Mouse (Mus musculus) urinary bladder, adult 2 months (tissue): ENCODE results near the gene Unc45b. TPM values are rescaled to one million over a fixed set of nuclear protein-coding genes. Genes with fewer than 3 reads are reported as not detected.
"Not testable (repeated sequence)": the region's sequence is repeated elsewhere in the genome, so short reads cannot be mapped to it uniquely, and the experiment has no call there.

Experiments used
- DNase-seq: peaks from one replicate; pipeline ENCODE4 v3.0.0; 2022; ENCODE audit warnings: low spot score
- polyA plus RNA-seq: library from polyadenylated mRNA; depleted of rRNA; stranded (reverse); fragments of >200 nt; gene quantifications from 2 replicates; pipeline ENCODE4 v1.2.3, GENCODE M21; 2012

The Unc45b gene
- polyA plus RNA-seq, 1 experiment, result 4.4 TPM

DNA sequence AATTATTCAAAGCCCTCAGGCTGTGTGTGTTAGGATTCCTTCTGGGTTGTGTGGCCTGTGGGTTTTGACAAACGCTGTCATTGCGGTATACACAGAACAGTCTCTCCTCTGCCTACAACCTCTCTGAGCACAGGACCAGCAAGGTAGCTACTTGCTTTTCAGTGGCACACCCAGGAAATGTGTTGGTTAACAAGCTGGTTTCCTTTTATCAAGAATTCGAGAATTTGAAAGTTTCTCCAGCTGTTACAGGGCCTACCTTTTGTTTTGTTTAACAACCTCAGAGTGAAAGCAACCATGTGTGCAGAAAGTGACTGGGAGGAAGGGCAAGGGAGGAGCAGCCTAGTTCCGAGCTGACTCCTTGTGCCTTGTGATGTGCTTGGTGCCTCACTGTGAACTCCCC is 37.1 kb downstream of the Unc45b start:
- no peak for DNase-seq

DNA sequence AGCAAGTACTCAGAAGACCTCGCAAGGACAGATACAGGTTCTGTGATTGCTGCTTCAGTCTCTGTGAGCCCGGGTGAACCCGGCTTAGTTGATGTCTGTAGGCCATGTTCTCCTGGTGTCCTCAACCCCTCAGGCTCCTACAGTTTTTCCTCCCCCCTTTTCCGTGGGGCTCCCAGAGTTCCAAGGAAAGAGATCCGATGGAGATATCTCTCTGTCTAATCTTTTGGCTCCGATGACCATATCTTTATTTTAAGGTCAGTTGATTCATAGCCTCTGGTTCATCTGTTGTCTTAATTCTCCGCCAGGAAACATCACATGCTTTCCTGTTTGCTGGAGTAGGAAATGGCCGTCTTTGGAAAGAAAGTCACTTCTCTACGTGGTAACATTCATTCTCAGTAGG is 38.7 kb downstream of the Unc45b start:
- no peak for DNase-seq

DNA sequence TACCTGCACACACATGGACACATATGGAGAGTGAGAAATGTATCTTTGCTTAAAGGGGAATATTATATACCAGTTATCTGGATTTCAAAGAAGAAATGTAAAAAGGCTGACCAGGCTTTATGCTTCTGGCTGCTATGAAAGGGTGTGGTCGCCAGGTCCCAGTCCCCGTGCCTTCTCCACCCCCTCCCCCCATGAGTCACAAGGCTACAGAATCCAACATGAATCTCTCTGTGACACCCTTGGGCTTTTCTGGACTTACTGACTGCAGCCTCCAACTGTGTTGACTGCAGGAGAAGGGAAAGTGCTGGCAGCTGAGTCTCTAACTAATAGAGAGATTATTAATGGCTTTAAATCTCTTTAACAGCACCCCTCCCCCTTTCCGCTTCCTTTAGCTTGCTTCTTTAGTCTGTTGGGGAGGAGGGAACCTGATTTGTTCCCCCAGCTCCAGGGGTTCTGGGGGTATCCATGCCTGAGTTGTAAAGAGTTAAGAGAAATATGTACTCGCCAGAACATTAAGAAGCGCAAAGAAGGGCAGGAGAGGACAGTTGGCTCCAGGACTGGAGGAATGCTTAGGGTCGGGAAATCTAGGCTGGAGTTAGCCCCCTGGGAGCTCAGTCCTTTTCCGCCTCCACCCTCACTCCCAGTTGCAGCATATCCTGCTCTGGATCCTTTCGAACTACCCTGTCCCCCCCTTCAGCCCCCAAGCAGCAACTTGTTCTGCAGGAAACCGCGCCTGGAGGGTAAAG is 40.6 kb downstream of the Unc45b start, which contains the start of gene Slfn5:
Slfn5 (plus strand) TSS at position 614 of the 746 bp plus-strand sequence.
- DNase-seq, result no peak

DNA sequence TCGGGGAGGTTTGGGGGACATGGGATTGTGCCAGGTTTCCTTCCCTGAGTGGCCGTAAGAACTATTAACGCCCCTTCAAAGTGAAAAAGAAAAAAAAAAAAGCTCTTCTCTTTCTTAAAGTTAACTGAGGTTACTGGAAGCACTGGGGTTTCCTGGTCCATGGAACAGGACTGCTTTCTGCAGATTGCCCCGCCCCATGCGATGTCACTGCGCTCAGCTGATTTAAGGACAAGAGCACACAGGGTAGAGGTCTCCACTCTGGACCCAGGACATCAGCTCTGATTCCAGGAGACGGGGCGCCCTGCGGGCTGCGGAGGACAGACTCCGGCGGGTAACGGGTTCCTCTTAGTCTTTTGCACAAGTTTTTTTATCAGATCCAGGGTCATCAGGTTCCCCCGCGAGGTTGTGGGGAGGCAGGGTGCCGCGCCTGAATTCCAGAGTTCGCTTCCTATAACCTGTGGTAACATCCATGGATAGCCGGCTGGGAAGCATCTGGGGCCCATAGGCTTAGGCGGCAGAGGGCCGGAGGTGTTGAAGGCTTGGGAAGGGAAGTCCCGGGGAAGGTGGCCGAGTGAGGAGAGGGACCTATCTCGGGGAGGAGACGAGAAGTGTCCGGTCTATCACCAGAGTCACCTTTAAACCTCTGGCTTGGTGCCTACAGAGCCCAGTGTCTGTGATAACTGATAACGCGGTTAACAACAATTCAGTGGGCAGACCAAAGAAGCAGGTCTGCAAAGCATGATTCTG is 41.7 kb downstream of the Unc45b start:
- peak; percentile 38 for DNase-seq

DNA sequence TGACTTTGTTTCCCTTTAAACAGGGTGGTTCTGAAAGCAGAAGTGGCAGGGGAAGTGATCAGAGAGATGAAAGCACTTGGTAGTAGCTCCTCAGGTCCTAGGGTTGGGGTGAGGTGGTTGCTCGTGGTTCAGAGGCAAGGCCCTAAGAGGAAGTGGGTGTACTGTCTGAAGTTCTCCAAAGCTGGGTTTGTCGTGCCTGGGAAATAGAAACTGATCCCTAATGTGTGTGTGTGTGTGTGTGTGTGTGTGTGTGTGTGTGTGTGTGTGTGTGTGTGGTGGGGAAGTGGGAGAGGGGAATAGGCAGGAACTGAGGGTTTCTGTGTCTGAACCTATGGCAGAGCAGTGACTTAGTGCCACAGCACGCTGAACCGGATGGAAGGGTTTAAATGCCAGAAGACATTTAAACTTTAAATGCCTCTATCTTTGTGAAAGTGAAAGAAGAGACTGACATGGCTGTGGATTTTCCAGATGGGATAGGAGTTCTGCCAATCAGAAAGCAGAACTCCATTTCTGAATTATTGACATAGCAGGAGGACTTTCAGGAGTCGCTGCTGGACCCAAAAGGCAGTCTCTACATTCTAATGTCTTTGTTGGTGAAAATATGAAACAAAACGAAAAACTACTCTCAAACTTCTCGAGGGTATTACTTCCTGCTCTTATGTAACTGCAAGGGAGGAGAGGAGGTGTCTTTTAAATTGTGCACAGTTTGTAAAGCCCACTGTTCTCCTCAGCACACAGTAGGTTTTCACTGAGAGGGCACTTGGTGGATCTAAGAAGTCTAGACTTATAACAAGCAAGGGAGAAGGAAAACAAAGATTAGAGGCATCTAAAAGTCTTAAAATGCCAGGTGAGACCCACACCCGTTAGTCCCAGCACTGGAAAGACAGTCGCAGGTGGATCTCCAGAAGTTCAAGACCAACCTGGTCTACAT is 42.5 kb downstream of the Unc45b start:
- no peak for DNase-seq

DNA sequence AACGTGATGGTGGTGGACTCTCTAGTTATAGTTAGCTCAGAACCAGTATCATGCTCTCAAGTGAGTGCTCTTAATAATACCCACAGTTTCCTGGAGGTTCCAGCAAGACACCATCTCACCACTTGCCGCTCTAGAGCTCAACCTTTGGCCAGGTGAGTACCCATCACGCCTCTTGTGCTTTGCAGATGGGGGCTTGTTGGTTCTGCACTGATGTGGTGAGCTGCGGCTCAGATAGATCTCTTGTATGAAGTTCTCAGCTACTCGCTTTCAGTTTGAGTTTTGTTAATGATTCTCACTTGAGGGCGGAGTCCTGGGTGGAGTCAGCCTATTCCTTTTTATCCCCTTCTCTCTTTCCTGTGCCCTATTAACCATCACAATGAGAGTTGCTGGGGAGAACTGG is 44.3 kb downstream of the Unc45b start:
- DNase-seq, result no peak

DNA sequence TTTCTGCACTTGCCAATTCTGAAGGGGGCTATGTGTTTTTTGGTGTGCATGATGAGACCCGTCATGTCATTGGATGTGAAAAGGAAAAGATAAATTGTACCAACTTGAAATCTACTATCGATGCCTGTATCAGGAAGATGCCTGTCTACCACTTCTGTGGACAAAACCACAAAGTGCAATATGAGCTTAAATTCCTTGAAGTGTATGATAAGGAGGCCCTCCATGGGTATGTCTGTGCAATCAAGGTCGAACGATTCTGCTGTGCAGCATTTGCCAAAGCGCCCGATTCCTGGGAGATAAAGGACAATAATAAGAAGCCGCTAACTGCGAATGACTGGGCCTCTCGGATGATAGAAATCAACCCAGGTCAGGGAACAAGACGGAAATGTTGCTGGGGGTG is 46.6 kb downstream of the Unc45b start:
- DNase-seq, result no peak

DNA sequence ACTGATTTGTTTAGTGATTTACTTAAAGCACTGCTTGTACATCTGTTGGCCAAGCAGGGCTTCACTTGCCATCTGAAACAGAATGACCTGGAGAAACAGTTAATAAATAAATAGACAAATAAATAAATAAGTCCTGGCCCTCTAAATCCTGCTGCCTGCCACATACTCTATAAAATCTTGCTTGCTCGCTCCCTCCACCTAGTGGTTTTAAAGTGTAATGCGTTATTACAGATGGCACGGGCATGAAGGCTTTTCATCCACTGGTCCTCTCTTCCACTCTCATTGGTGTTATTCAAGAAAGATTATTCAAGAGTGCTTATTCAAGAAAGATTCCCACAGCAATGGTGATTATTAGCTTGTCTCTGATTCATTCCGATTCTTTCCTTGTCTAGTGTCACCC is 49.3 kb downstream of the Unc45b start:
- no peak for DNase-seq

DNA sequence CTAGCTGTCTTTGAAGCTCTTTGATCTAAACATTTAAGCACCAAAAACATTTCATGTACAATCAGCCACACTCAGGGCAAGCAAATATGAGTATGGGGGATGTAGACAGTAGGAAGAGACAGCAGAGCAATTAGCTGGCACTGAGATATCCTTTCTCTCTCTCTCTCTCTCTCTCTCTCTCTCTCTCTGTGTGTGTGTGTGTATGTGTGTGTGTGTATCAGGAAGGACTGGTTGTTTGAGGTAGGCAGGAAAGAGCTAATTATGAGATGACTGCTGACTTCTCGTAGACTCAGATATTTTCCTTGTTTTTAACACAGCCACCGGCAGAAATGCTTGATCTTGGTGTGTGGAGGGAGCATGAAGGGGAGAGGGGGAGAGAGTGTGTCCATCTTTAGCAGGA is 51.4 kb downstream of the Unc45b start:
- no peak for DNase-seq

DNA sequence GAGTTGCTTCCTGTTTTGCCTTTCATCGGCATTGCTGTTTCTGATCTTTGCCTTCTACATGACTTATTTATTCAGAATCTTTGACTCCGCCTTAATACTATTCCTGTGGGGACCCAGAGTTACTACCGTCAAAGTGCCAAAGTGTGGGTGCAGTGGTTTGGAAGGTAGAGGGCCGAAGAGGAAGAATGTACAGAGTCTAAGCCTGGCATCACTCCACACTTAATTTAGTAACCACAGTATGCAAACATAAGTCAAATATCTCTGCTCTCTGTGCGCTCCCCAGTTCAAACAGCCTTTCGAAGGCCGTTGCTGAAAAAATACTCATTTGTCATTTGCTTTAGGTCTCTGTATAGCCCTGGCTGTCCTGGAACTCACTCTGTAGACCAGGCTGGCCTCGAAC is 51.9 kb downstream of the Unc45b start:
- DNase-seq, result no peak

DNA sequence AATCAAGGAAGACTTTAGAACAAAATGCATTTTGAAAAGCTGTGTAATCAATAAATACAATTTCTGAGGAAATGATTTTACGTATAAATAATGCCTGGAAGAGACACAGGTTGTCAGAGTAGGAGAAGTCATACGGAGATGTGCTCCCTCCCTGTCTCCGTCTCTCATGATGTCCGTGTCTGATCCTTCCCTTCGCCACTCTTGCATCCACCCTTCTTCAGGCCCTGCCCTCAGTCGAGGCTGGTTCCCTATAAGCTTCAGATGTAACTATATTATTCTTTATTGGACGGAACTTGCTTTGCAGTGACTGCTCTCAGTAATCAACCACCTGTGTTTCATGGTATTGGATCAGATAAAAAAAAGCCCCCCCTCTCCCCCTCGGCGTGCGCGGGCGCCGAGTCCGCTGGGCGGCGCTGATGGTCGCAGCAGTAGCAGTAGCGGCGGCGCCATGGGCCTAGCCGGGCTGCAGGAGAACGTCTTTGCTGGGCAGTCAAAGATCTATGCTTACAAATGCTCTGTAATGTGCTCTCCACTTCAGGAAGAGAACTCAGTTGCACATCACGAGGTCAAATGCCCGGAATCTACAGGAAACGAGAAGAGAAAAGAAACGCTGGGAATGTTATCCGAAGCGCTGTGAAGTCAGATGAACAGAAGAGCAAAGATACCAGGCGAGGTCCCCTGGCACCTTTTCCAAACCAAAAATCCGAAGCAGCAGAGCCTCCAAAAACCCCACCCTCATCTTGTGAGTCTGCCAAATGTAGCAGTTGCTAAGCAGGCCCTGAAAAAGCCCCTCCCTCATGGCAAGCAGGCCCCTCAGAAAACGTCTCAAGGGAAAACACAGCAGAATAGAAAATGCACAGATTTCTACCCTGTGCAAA is 60.6 kb downstream of the Unc45b start:
- no peak for DNase-seq

DNA sequence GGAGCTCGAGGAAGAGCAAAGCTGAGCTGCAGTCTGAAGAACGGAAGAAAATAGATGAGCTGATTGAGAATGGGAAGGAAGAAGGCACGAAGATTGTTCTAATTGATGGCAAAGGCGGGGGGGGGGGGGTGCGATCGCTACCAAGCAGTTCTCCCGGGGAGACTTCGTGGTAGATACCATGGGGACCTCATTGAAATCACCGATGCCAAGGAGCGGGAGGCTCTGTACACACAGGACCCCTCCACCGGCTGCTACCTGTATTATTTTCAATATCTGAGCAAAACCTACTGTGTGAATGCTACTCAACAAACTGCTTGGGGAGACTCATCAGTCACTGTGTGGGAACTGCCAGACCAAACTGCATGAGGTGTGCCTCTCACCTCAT is 61.2 kb downstream of the Unc45b start:
- DNase-seq, result no peak

DNA sequence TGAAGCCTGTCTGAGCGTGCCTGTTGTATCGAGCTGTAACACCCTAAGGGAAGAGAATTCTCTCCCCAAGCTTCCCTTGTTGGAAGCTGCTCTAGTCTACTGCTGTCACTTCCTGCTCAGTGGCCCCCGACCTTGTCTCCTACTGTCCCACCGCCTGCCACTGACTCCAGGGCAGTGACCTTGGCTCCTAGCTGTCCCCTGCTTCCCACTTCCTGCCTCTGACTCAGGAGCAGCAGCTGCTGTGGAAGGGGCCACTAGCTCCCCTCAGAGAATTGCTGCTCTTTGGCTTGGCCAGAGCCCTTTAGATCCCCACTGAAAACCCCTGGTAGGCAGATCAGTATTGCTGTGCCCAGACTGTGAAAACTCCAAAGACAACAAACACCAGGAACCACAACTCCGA is 63.6 kb downstream of the Unc45b start:
- DNase-seq, result no peak

DNA sequence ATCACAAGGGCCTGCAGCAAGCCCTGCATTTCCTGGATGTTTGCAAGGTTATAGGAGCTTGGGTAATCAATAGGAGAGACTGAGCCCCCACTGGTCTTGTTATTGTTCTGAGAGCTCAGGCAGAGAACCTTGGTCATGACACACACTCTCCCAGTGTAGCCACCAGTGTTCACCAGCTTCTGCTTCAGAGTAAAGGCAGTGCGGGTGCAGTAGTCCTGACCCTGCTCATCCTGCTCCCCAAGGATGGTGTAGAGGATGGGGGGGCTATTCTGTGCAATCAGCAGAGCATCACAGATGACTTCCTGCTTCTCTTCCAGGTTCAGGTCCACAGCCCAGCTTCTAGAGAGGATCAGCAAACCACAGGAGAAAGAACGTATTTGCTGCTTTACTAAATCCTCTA is 72.1 kb downstream of the Unc45b start:
- DNase-seq, result not testable (repeated sequence)

DNA sequence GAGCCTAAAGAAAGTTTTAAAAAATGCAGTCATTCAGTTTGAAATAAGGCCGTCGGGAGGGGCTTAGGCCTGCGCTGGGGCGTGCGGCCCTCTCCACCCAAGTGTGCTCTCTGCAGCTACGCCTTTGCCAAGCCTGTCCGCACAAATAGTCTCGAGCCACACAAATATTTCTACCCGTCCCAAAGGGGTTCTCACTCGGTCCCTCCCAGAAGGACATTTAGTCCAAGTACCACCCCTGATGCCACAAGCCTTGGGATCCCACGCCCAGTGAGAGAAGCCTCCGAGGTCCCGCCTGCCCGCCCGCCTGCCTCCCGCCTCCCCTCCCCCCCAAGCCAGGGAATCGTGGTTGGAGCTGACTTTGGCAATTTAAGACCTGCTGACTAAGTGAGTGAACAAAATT is 72.8 kb downstream of the Unc45b start:
- no peak for DNase-seq

DNA sequence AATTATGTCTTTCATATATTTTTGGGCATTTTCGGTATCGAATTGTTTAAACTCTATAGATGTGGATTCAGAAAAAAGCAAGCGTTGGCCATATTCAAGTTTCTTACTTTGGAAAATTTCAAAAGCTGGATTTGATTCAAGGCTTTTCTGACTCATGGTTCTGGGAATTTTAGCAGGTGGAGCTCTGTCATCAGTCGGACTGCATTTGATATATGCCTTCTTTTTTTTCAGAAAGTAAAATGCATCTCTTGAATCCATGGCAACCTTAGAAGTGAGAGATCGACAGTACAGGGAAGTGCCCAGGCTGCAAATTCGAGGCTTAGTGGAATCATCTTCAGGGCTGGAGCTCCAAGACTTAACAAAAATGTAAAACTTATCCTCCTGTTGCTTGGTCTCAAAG is 77.3 kb downstream of the Unc45b start:
- DNase-seq, result no peak

DNA sequence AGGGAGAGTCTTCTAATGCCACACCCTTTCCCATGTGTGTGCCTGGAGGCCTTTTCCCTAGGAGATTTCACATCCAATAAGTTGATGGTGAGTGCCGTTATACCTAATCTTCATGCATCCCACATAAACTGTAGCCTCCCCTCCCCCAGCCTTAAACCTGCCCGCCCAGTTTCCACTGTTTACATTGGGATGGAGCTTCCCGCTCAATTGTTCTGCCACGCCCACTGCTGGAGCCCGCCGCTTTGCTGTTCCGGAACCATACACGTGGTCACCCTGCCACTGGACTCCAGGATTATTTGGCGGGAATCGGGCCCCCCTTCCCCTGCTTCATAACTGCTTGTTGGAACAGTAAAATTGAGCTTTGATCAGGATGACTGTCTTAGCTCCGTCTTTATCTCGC is 79.0 kb downstream of the Unc45b start:
- no peak for DNase-seq

DNA sequence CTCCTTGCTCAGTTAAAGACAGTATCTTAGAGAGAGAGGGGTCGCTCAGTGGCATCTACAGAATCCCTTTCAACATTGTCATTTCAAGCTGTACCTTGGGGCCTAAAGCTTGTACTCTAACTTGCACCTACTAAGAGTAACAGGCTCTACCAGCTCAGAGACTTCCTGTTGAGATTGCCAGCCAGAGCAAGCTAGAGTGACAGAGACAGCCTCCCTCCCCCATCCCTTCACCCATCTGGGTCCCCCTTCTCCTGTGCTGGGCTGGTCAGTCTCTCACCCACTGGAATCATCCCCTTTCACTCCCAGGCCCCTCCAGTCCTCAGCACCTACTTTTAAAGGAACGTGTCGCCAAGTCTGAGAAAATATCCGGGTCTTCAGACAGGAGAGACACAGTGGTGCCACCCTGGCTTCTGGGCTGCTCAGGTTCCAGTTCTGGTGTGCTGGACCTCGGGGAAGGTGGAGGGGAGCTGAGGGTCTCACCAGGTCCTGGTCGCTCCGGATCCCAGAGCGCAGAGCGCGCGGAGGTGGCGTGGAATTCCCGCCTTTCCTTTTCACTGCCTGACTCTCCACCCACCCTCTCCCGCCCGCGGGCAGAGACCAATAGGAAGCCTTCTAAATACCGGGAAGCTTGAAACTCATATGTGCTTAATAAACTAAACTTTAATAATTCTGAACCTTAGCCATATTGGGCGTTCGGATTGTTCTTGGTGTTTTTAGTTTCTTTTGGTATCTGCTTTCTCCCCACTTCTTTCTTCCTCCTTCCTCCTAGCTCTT is 80.4 kb downstream of the Unc45b start:
- not testable (repeated sequence) for DNase-seq

DNA sequence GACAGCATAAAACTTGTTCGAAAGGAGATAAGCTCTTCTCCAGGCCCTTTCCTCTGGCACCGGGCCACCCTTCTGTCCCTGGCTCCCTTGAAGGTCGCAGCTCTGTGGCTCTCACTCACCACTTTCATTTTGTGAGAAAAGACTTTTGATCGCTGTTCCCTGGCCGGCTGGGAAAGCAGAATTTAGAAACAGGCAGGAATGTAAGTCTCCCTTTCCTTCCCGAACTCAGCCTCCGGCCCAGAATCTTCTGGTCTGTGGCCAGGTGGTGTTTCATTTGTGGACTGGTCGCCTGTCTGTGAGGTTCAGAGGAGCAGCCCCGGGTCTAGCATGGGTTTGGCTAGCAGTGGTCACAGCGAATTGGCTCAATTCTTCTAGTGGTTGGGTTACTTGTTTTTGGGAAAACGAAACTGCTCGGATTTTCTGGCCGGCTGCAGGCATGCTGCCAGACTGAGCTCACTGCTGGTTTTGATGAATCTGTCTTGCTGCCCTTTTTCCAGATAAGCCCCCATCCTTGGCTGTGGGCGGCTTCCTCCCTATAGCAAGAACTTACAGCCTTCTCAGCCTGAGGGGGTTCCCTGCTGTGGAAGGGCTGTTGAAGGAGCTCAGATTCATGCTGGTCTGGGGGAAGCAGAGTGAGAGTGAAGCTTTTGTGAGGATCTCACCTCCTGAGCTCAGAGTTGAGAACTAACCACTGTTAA is 81.3 kb downstream of the Unc45b start, which contains the start of gene Slfn9:
Slfn9 (minus strand) TSS at position 362 of the 698 bp plus-strand sequence.
- peak; percentile 20 for DNase-seq
